Mouse (Mus musculus) myocyte (in vitro differentiated cells): ENCODE results near the gene Cdc14a.

Experiments
- CEBPB ChIP-seq: IDR thresholded peaks from 2 replicates; pipeline ENCODE4 v1.6.1; 2011; ENCODE audit warnings: mild to moderate bottlenecking, moderate library complexity; ENCODE audit not compliant: poor library complexity, insufficient read depth, severe bottlenecking
- E2F4 ChIP-seq: IDR thresholded peaks from one replicate; pipeline ENCODE4 v1.6.1; 2011; ENCODE audit warnings: mild to moderate bottlenecking, control low read depth, moderate library complexity; ENCODE audit not compliant: insufficient read depth
- MAX ChIP-seq: IDR thresholded peaks from one replicate; pipeline ENCODE4 v1.6.1; 2011; ENCODE audit warnings: low read depth, mild to moderate bottlenecking, control low read depth
- MYOD1 ChIP-seq, 3 experiments: IDR thresholded peaks; one replicate each; pipeline ENCODE4 v1.6.1; 2011; ENCODE audit warnings: control low read depth in 2 of 3, low read depth in 2 of 3, mild to moderate bottlenecking in 2 of 3, moderate library complexity in 1 of 3; ENCODE audit not compliant: insufficient read length in 2 of 3, control insufficient read depth in 1 of 3
- MYOG ChIP-seq, 3 experiments: IDR thresholded peaks; one replicate each; pipeline ENCODE4 v1.6.1; 2011; ENCODE audit warnings: control low read depth in 2 of 3, low read depth in 2 of 3, mild to moderate bottlenecking in 2 of 3; ENCODE audit not compliant: insufficient read length in 2 of 3, control insufficient read depth in 1 of 3, insufficient read depth in 1 of 3
- POLR2A ChIP-seq: IDR thresholded peaks from one replicate; pipeline ENCODE4 v1.6.1; 2011; ENCODE audit warnings: low read depth, mild to moderate bottlenecking, control low read depth, moderate library complexity; ENCODE audit not compliant: insufficient read length
- POLR2AphosphoS2 ChIP-seq: IDR thresholded peaks from one replicate; pipeline ENCODE4 v1.6.1; 2011; ENCODE audit warnings: low read depth, control low read depth; ENCODE audit not compliant: insufficient read length
- REST ChIP-seq: IDR thresholded peaks from one replicate; pipeline ENCODE4 v1.6.1; 2011; ENCODE audit warnings: mild to moderate bottlenecking, control low read depth, moderate library complexity; ENCODE audit not compliant: insufficient read depth, insufficient read length
- SRF ChIP-seq: IDR thresholded peaks from one replicate; pipeline ENCODE4 v1.6.1; 2011; ENCODE audit warnings: low read depth; ENCODE audit not compliant: control insufficient read depth, insufficient read length
- TCF12 ChIP-seq: IDR thresholded peaks from one replicate; pipeline ENCODE4 v1.6.1; 2011; ENCODE audit warnings: mild to moderate bottlenecking, control low read depth; ENCODE audit not compliant: poor library complexity, insufficient read depth, severe bottlenecking
- TCF3 ChIP-seq: IDR thresholded peaks from one replicate; pipeline ENCODE4 v1.6.1; 2011; ENCODE audit warnings: low read depth, control low read depth; ENCODE audit not compliant: insufficient read length
- USF1 ChIP-seq: IDR thresholded peaks from one replicate; pipeline ENCODE4 v1.6.1; 2011; ENCODE audit warnings: low read depth, mild to moderate bottlenecking, control low read depth, moderate library complexity

- TF ChIP-seq POLR2A (no peak), TCF12 (no peak), MAX (no peak), E2F4 (no peak), MYOD1 (IDR thresholded peaks at IDR 0.05; ENCODE audit: control insufficient read depth in 1 of 3, insufficient read length in 2 of 3, low read depth in 2 of 3) (no peak), USF1 (no peak), POLR2AphosphoS2 (no peak), MYOG (IDR thresholded peaks at IDR 0.05; ENCODE audit: control insufficient read depth in 1 of 3, insufficient read depth in 1 of 3, insufficient read length in 2 of 3, low read depth in 2 of 3) (no peak), SRF (no peak), CEBPB (no peak), REST (no peak), TCF3 (no peak)
Measured at GRCm38 (mm10) chr3:116290041-116290815, 133.6 kb downstream of the Cdc14a start.
